Comparison of ENCODE assay signal across 8 mouse cellular contexts in the genomic region with DNA sequence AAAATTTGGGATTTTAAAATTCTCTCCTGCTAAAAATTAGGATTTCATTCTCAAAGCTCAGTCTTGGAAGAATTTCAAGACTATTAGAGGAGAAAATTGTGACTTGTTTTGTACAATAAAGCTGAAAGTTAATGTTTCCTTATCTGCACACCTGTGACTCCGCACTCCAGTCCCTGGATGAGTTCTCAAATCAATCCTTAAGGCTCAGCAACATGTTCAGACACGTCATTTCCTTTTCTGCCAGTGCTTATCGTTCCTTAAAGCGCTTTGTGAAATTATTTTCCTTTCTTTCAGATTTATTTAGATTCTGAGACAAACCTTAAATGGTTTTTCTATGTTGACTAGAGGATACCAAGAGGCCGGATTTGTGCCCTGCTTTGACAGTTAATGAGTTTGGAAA. TPM values are rescaled to one million over a fixed set of nuclear protein-coding genes. Genes with fewer than 3 reads are reported as not detected.
DNase-seq lines count a peak whose midpoint lies in the region; ATAC-seq and TF ChIP-seq lines count a peak whose summit lies in the region.

No protein-coding gene starts in this region.

- H3K4me1 ChIP-seq in testis, adult 2 months (ENCODE audit: control insufficient read depth, insufficient read depth, low read length) = peaks cover 5% of the 10 kb centered on the region
- H3K4me1 ChIP-seq in liver, embryonic 13.5 days (replicated peaks) = peaks cover 40% of the 10 kb centered on the region
- H3K4me1 ChIP-seq in stomach, postnatal 0 days (replicated peaks; ENCODE audit: control insufficient read depth, insufficient read depth) = peaks cover 11% of the 10 kb centered on the region

- 22% methylated on average over 5 of the region's 5 CpGs for whole genome bisulfite sequencing in liver, embryonic 13.5 days (ENCODE audit: insufficient replicate concordance)
- 17% methylated on average over 5 of the region's 5 CpGs for WGBS in stomach, postnatal 0 days

- peak overlapping the region; percentile 91 for H3K9ac ChIP-seq in liver, embryonic 13.5 days
- H3K9ac ChIP-seq in stomach, postnatal 0 days (ENCODE audit: low read length) = peak overlapping the region; percentile 32; the same call in 1 of the 2 replicates

- peak overlapping the region; percentile 97 for H3K4me2 ChIP-seq in liver, embryonic 13.5 days
- peak overlapping the region; percentile 93 for H3K4me2 ChIP-seq in stomach, postnatal 0 days (replicated peaks; ENCODE audit: low read depth)

- intact Hi-C loops in gastrocnemius, adult 2 months (cut with DNase I) = loop anchor here (5.0 to 10.0 kb wide), 4 partner anchors 104 to 682 kb away; a partner anchor contains a TSS
- intact Hi-C loops in left cerebral cortex, postnatal 14 days (cut with DNase I) = loop anchor here (10.0 kb wide), 1 partner anchor 638 kb away; no protein-coding TSS in a partner anchor

- no peak for TF ChIP-seq CTCF in gastrocnemius, adult 2 months (IDR thresholded peaks at IDR 0.05)
- no peak for TF ChIP-seq CTCF in testis, adult 2 months (IDR thresholded peaks at IDR 0.05; ENCODE audit: control insufficient read depth, insufficient read depth, insufficient replicate concordance, low read depth, low read length)
- no peak for TF ChIP-seq CTCF in stomach, postnatal 0 days (IDR thresholded peaks at IDR 0.05; ENCODE audit: low read depth)

- H3K4me3 ChIP-seq in gastrocnemius, adult 2 months = peak overlapping the region; percentile 80
- peak overlapping the region; percentile 90; the same call in 1 of the 2 replicates for H3K4me3 ChIP-seq in testis, adult 2 months (ENCODE audit: control insufficient read depth, low read depth, low read length)
- peak overlapping the region; percentile 91 for H3K4me3 ChIP-seq in liver, embryonic 13.5 days (replicated peaks)
- H3K4me3 ChIP-seq in stomach, postnatal 0 days (ENCODE audit: low read depth, low read length) = peak overlapping the region; percentile 75

- ATAC-seq in liver, embryonic 13.5 days (ENCODE audit: low read depth) = no peak
- ATAC-seq in stomach, postnatal 0 days (ENCODE audit: low FRiP score, low TSS enrichment) = no peak

- TF ChIP-seq EP300 in stomach, postnatal 0 days (optimal IDR thresholded peaks at IDR 0.05) = no peak

- no peak for DNase-seq in gastrocnemius, adult 2 months
- no peak for DNase-seq in gastrocnemius, postnatal 10 days
- no peak for DNase-seq in testis, postnatal 10 days (ENCODE audit: low spot score)
- no peak for DNase-seq in liver, embryonic 13.5 days
- DNase-seq in stomach, postnatal 0 days (ENCODE audit: low spot score) = no peak
- no peak for DNase-seq in left cerebral cortex, postnatal 14 days (ENCODE audit: low spot score in 2 of 2)
- no peak for DNase-seq in gastrocnemius, postnatal 4 days (ENCODE audit: low spot score in 2 of 2)

- no peaks in the 10 kb centered on the region for H3K9me3 ChIP-seq in liver, embryonic 13.5 days (replicated peaks)
- H3K9me3 ChIP-seq in stomach, postnatal 0 days (ENCODE audit: control insufficient read depth, low read length) = no peaks in the 10 kb centered on the region

- no peak for TF ChIP-seq POLR2A in testis, adult 2 months (IDR thresholded peaks at IDR 0.05; ENCODE audit: control insufficient read depth, low read depth, low read length)

- H3K27me3 ChIP-seq in testis, adult 2 months (ENCODE audit: control insufficient read depth, insufficient read depth, low read length) = no peaks in the 10 kb centered on the region
- H3K27me3 ChIP-seq in liver, embryonic 13.5 days = 0 out of 2 replicates have a peak, but pooled peaks cover 2% of the 10 kb centered on the region
- H3K27me3 ChIP-seq in stomach, postnatal 0 days (ENCODE audit: control insufficient read depth, insufficient read depth, low read length) = no peaks in the 10 kb centered on the region

- peak overlapping the region; percentile 91 for H3K27ac ChIP-seq in gastrocnemius, adult 2 months
- peak overlapping the region; percentile 75 for H3K27ac ChIP-seq in testis, adult 2 months (ENCODE audit: control insufficient read depth, insufficient read depth, low read depth, low read length)
- peak overlapping the region; percentile 61 for H3K27ac ChIP-seq in liver, embryonic 13.5 days
- no peak overlapping the region; the same call in 1 of the 2 replicates for H3K27ac ChIP-seq in stomach, postnatal 0 days (replicated peaks)

- no peaks in the 10 kb centered on the region; the same call in 1 of the 2 replicates for H3K36me3 ChIP-seq in testis, adult 2 months (ENCODE audit: control insufficient read depth, insufficient read depth, low read length)
- no peaks in the 10 kb centered on the region for H3K36me3 ChIP-seq in liver, embryonic 13.5 days
- H3K36me3 ChIP-seq in stomach, postnatal 0 days (ENCODE audit: control insufficient read depth, insufficient read depth, low read length) = no peaks in the 10 kb centered on the region

RNA-seq across cellular contexts. Expression of a gene that starts 0.5 kb away (rescaled TPM):
- 1 to 10 TPM; 2.8 to 3.6 TPM for total RNA-seq in gastrocnemius, adult 2 months (2021)
- 1 to 10 TPM; 3.8 to 4.0 TPM for total RNA-seq in gastrocnemius, postnatal 10 days (2021)
- 1.8 and 1.9 TPM in 2 replicates for polyA plus RNA-seq in testis, adult 2 months (2012; rRNA removed)
- 3.0 and 3.2 TPM in 2 replicates for polyA plus RNA-seq in liver, embryonic 13.5 days (2015; fragmentation: Nextera tagmentation; extraction: Ambion mirVana)
- polyA plus RNA-seq in stomach, postnatal 0 days (2015; fragmentation: Nextera tagmentation; extraction: Ambion mirVana) = 1.7 and 2.0 TPM in 2 replicates
- 10 to 100 TPM; 10.6 to 11.5 TPM for total RNA-seq in left cerebral cortex, postnatal 14 days (2021)
- total RNA-seq in gastrocnemius, postnatal 4 days (2021) = 1 to 10 TPM; 4.2 to 5.0 TPM

RNA-seq across cellular contexts. Expression of a gene that starts 9.9 kb away (rescaled TPM):
- 1 to 10 TPM; 3.3 to 4.9 TPM for total RNA-seq in gastrocnemius, adult 2 months (2021)
- total RNA-seq in gastrocnemius, postnatal 10 days (2021) = 10 to 100 TPM; 12.6 to 17.3 TPM
- polyA plus RNA-seq in testis, adult 2 months (2012; rRNA removed) = 7.0 and 8.1 TPM in 2 replicates
- 0.52 and 0.81 TPM in 2 replicates for polyA plus RNA-seq in liver, embryonic 13.5 days (2015; fragmentation: Nextera tagmentation; extraction: Ambion mirVana)
- polyA plus RNA-seq in stomach, postnatal 0 days (2015; fragmentation: Nextera tagmentation; extraction: Ambion mirVana) = 3.0 TPM in 2 replicates
- 10 to 100 TPM; 18.5 to 19.5 TPM for total RNA-seq in left cerebral cortex, postnatal 14 days (2021)
- 10 to 100 TPM; 23.9 to 25.8 TPM for total RNA-seq in gastrocnemius, postnatal 4 days (2021)
